Comparison of ENCODE assay signal across 8 mouse cellular contexts in the genomic region with DNA sequence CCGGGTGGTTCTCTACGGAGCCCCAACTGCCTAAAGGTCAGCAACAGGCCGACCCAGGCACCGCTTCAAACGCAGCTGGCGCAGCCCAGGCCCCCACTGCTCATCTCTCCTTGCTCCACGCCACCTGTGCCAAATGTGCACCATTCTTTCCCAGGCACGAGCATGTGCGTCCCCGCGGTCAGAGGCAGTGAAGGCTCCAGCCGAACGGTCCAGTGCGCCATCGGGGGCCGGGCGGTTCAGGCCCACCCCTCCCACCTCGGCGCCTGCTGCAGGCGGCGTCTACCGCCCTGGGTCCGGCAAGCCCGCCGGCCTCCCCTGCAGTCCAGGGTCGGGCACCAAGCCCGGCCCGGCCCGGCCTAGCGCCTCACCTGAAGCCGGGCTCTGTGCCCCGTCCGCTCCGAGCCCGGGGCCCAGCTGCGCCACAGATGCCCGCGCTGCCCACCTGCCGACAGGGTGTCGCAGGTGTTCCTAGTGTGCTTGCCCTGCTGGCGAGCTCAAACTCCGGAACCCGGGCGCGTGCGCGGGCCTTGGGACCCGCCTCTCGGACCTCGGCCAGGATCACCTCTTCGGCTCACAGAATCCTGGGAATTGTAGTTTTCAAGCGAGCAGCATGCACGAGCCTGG. TPM values are rescaled to one million over a fixed set of nuclear protein-coding genes. Genes with fewer than 3 reads are reported as not detected.
A peak's percentile ranks its signal among the peaks of the same experiment; 100 is the strongest.
DNase-seq lines count a peak whose midpoint lies in the region; ATAC-seq lines count a peak whose summit lies in the region.

No protein-coding gene starts in this region.

- H3K4me3 ChIP-seq in hindbrain, embryonic 10.5 days: peak overlapping the region; percentile 85
- peak overlapping the region; percentile 69 for H3K4me3 ChIP-seq in lung, embryonic 15.5 days

- DNase-seq in R1 (ENCODE audit: low read depth, low spot score): peak; percentile 86
- peak; percentile 95 to 96 for DNase-seq in cerebellum, postnatal 10 days
- DNase-seq in frontal cortex, postnatal 14 days (ENCODE audit: low spot score in 2 of 2): peak; percentile 64 to 82
- DNase-seq in hindbrain, embryonic 10.5 days (ENCODE audit: low spot score): peak; percentile 80
- DNase-seq in layer of hippocampus, adult 9-11 months: peak; percentile 87
- peak; percentile 85 for DNase-seq in retina, embryonic 14.5 days (ENCODE audit: low spot score)
- peak; percentile 89 for DNase-seq in yolk sac, embryonic 10.5 days (ENCODE audit: low spot score)

- no peaks in the 10 kb centered on the region for H3K36me3 ChIP-seq in hindbrain, embryonic 10.5 days
- H3K36me3 ChIP-seq in lung, embryonic 15.5 days: no peaks in the 10 kb centered on the region

- H3K4me2 ChIP-seq in lung, embryonic 15.5 days: peak overlapping the region; percentile 99

- peak overlapping the region; percentile 87 for H3K27ac ChIP-seq in hindbrain, embryonic 10.5 days
- H3K27ac ChIP-seq in lung, embryonic 15.5 days: peak overlapping the region; percentile 35; the same call in 1 of the 2 replicates

- H3K27me3 ChIP-seq in hindbrain, embryonic 10.5 days (ENCODE audit: insufficient read depth, poor library complexity, severe bottlenecking): peaks cover 3% of the 10 kb centered on the region; the same call in 1 of the 2 replicates
- H3K27me3 ChIP-seq in lung, embryonic 15.5 days: no peaks in the 10 kb centered on the region

- H3K9ac ChIP-seq in lung, embryonic 15.5 days: peak overlapping the region; percentile 82

- H3K9me3 ChIP-seq in hindbrain, embryonic 10.5 days: no peaks in the 10 kb centered on the region
- H3K9me3 ChIP-seq in lung, embryonic 15.5 days: no peaks in the 10 kb centered on the region

- WGBS in hindbrain, embryonic 10.5 days: under 1% methylated on average over 53 of the region's 53 CpGs
- under 1% methylated on average over 53 of the region's 53 CpGs for WGBS in lung, embryonic 15.5 days

- peaks cover 28% of the 10 kb centered on the region for H3K4me1 ChIP-seq in hindbrain, embryonic 10.5 days (replicated peaks)
- H3K4me1 ChIP-seq in lung, embryonic 15.5 days: peaks cover 6% of the 10 kb centered on the region; the same call in 1 of the 2 replicates

- ATAC-seq in lung, embryonic 15.5 days (ENCODE audit: borderline replicate concordance, extremely low read depth, low FRiP score, low TSS enrichment): peak; percentile 86

RNA-seq across cellular contexts. Expression of a gene that starts 1.3 kb away (rescaled TPM):
- polyA plus RNA-seq in hindbrain, embryonic 10.5 days (2016; fragmentation: Nextera tagmentation; extraction: Ambion mirVana): 14.7 and 16.3 TPM in 2 replicates
- 13.0 and 13.5 TPM in 2 replicates for polyA plus RNA-seq in lung, embryonic 15.5 days (2015; fragmentation: Nextera tagmentation; extraction: Ambion mirVana)

RNA-seq across cellular contexts. Expression of a gene that starts 44.8 kb away (rescaled TPM):
- 0.52 and 0.70 TPM in 2 replicates for polyA plus RNA-seq in hindbrain, embryonic 10.5 days (2016; fragmentation: Nextera tagmentation; extraction: Ambion mirVana)
- polyA plus RNA-seq in lung, embryonic 15.5 days (2015; fragmentation: Nextera tagmentation; extraction: Ambion mirVana): 2.2 and 2.5 TPM in 2 replicates

Comparison
In these comparisons a context has a peak if more than half of its experiments do, and no peak if none do; other contexts are left out.
1. Peak in every context shown above with its lines: DNase-seq, ATAC-seq, H3K4me3 ChIP-seq and H3K27ac ChIP-seq.